Mouse (Mus musculus): Measurements from ENCODE around the gene Kctd5. TPM values are rescaled to one million over a fixed set of nuclear protein-coding genes. Genes with fewer than 3 reads are reported as not detected.

Kctd5 gene
- total and polyA plus RNA-seq, 2 experiments from 2014 or later = 23.9 to 39.5 TPM

DNA sequence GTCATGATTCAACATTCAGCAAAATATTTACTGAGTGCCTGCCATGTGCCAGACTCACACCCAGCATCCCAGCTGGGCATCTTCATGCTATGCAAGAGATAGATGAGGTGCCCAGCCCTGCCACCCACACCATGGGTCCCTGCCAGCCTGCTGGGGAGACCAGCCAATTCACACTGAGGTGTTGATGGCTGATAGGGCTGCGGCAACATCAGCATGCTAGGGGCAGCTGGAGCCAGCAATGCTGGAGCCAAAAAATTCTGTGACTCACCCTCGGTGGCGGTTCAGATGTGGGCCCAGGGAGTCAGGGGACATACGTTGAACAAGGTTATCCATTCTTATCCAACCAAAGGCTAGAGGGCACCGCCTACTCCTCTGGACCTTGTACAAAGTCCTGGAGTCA lies 72.9 kb downstream of the Kctd5 start:
- no peaks in the 10 kb centered on the region for H3K27me3 ChIP-seq (ENCODE audit: control insufficient read depth, insufficient read depth, low read length)
- ATAC-seq (ENCODE audit: insufficient read depth, low read depth) = peak; percentile 89
- peaks cover 9% of the 10 kb centered on the region for H3K4me1 ChIP-seq (ENCODE audit: control insufficient read depth, insufficient read depth)
- peak; percentile 84 for DNase-seq (ENCODE audit: low spot score)
- no peak overlapping the region for H3K4me3 ChIP-seq (ENCODE audit: low read depth, low read length)
- H3K36me3 ChIP-seq (replicated peaks; ENCODE audit: control insufficient read depth, insufficient read depth, low read length) = no peaks in the 10 kb centered on the region
- TF ChIP-seq EP300 (IDR thresholded peaks at IDR 0.05; ENCODE audit: low read depth) (peak; percentile 88), CTCF (IDR thresholded peaks at IDR 0.05; ENCODE audit: low read depth) (no peak)
- 9% methylated on average over 5 of the region's 5 CpGs for WGBS
- H3K27ac ChIP-seq (ENCODE audit: low read depth) = peak overlapping the region; percentile 70
- no peaks in the 10 kb centered on the region for H3K9me3 ChIP-seq (replicated peaks; ENCODE audit: control insufficient read depth, low read length)
- H3K9ac ChIP-seq (replicated peaks; ENCODE audit: low read depth, low read length) = no peak overlapping the region
- no peak overlapping the region for H3K4me2 ChIP-seq (ENCODE audit: low read depth, low read length)

DNA sequence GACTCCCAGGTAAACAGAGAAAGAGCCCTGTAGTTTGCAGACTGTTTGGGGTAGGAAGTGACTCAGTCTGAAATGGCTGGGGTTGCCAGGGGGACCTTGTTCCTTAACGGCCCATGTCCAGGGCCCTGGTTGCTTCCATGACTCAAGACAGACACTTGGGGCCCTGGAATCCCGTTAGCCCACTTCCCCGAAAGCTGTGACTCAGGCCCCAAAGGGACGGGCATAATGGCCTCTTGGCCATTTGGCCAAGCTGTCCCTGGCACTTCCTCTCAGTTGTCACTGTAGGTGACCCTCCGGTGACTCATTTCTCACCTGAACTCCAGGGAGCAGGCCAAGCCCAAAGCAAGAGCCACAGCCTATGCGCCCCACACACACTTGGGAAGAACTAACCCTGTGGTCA lies 74.9 kb downstream of the Kctd5 start:
- Histone ChIP-seq H3K36me3 (replicated peaks; ENCODE audit: control insufficient read depth, insufficient read depth, low read length) (no peaks in the 10 kb centered on the region), H3K27ac (ENCODE audit: low read depth) (no peak overlapping the region), H3K4me1 (ENCODE audit: control insufficient read depth, insufficient read depth) (peaks cover 9% of the 10 kb centered on the region), H3K4me3 (ENCODE audit: low read depth, low read length) (no peak overlapping the region), H3K9me3 (replicated peaks; ENCODE audit: control insufficient read depth, low read length) (no peaks in the 10 kb centered on the region), H3K4me2 (ENCODE audit: low read depth, low read length) (no peak overlapping the region), H3K27me3 (ENCODE audit: control insufficient read depth, insufficient read depth, low read length) (0 out of 2 replicates have a peak, but pooled peaks cover 3% of the 10 kb centered on the region), H3K9ac (replicated peaks; ENCODE audit: low read depth, low read length) (no peak overlapping the region)
- ATAC-seq (ENCODE audit: insufficient read depth, low read depth) (no peak), DNase-seq (ENCODE audit: low spot score) (no peak)
- 65% methylated on average over 6 of the region's 6 CpGs for WGBS
- TF ChIP-seq EP300 (IDR thresholded peaks at IDR 0.05; ENCODE audit: low read depth) = no peak
- no peak for TF ChIP-seq CTCF (IDR thresholded peaks at IDR 0.05; ENCODE audit: low read depth)

DNA sequence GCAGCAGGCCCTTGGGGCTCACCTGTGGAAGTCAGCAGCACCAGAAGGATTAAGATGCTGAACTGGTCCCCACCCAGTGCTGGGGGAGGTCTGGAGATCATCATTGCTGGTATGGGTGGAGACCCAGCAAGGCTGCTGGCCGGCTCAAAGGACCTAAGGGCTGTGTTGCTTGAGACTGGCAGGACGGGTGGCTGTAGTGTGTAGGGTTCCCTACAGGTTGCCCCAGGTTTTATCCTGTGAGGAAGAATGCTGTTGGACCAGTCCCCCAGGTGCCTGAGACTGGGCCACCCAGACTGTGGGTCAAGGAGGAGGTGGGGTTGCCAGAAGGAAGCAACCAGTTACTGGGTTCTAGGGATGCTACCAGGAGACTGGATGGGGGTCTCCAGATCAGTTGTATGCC lies 75.4 kb downstream of the Kctd5 start, which contains the start of gene Prss22:
Gene Prss22, minus strand, starts transcription at position 200 of the 400 bp plus-strand sequence.
- Histone ChIP-seq H3K27ac (ENCODE audit: low read depth) (no peak within 1 kb of the TSS), H3K4me2 (ENCODE audit: low read depth, low read length) (no peak within 1 kb of the TSS), H3K9me3 (replicated peaks; ENCODE audit: control insufficient read depth, low read length) (no peaks in the 10 kb centered on the region), H3K4me1 (ENCODE audit: control insufficient read depth, insufficient read depth) (peaks cover 9% of the 10 kb centered on the region), H3K9ac (replicated peaks; ENCODE audit: low read depth, low read length) (no peak within 1 kb of the TSS), H3K36me3 (replicated peaks; ENCODE audit: control insufficient read depth, insufficient read depth, low read length) (no peaks in the 10 kb centered on the region), H3K4me3 (ENCODE audit: low read depth, low read length) (no peak within 1 kb of the TSS), H3K27me3 (ENCODE audit: control insufficient read depth, insufficient read depth, low read length) (0 out of 2 replicates have a peak, but pooled peaks cover 3% of the 10 kb centered on the region)
- 66% methylated on average over 2 of the region's 2 CpGs for WGBS
- DNase-seq (ENCODE audit: low spot score) (no peak), ATAC-seq (ENCODE audit: insufficient read depth, low read depth) (no peak)
- no peak for TF ChIP-seq CTCF (IDR thresholded peaks at IDR 0.05; ENCODE audit: low read depth)

Small RNAs within 50 kb of the gene (microRNA-seq; reads per million reads assigned to microRNA genes)
- gene Gm27700 = not detected

Other genes starting within 250 kb of the Kctd5 start
- gene Elob, start 244.3 kb downstream of the Kctd5 start, total RNA-seq (2014; rRNA removed; ENCODE audit: low replicate concordance) = 767 and 972 TPM in 2 replicates
- 1,036 and 1,119 TPM in 2 replicates for gene Elob, start 244.3 kb downstream of the Kctd5 start, polyA plus RNA-seq (2015; fragmentation: Nextera tagmentation; extraction: Ambion mirVana)
- gene Prss33, start 237.4 kb downstream of the Kctd5 start, total RNA-seq (2014; rRNA removed; ENCODE audit: low replicate concordance) = not detected in 2 replicates
- gene Prss33, start 237.4 kb downstream of the Kctd5 start, polyA plus RNA-seq (2015; fragmentation: Nextera tagmentation; extraction: Ambion mirVana) = not detected in 2 replicates
- gene Prss32, start 229.6 kb downstream of the Kctd5 start, total RNA-seq (2014; rRNA removed; ENCODE audit: low replicate concordance) = not detected in 2 replicates
- gene Prss32, start 229.6 kb downstream of the Kctd5 start, polyA plus RNA-seq (2015; fragmentation: Nextera tagmentation; extraction: Ambion mirVana) = not detected in 2 replicates
- gene Prss41, start 229.3 kb downstream of the Kctd5 start, total RNA-seq (2014; rRNA removed; ENCODE audit: low replicate concordance) = not detected in 2 replicates
- gene Prss41, start 229.3 kb downstream of the Kctd5 start, polyA plus RNA-seq (2015; fragmentation: Nextera tagmentation; extraction: Ambion mirVana) = not detected in 2 replicates
- gene Prss21, start 205.4 kb downstream of the Kctd5 start, total RNA-seq (2014; rRNA removed; ENCODE audit: low replicate concordance) = not detected in 2 replicates
- gene Prss21, start 205.4 kb downstream of the Kctd5 start, polyA plus RNA-seq (2015; fragmentation: Nextera tagmentation; extraction: Ambion mirVana) = not detected in 2 replicates
- not detected in 2 replicates for gene Dcpp1, start 192.6 kb downstream of the Kctd5 start, total RNA-seq (2014; rRNA removed; ENCODE audit: low replicate concordance)
- gene Dcpp1, start 192.6 kb downstream of the Kctd5 start, polyA plus RNA-seq (2015; fragmentation: Nextera tagmentation; extraction: Ambion mirVana) = not detected in 2 replicates
- gene Dcpp2, start 192.6 kb downstream of the Kctd5 start, total RNA-seq (2014; rRNA removed; ENCODE audit: low replicate concordance) = not detected in 2 replicates
- gene Dcpp2, start 192.6 kb downstream of the Kctd5 start, polyA plus RNA-seq (2015; fragmentation: Nextera tagmentation; extraction: Ambion mirVana) = not detected in 2 replicates
- gene Dcpp3, start 156.0 kb downstream of the Kctd5 start, total RNA-seq (2014; rRNA removed; ENCODE audit: low replicate concordance) = not detected in 2 replicates
- not detected in 2 replicates for gene Dcpp3, start 156.0 kb downstream of the Kctd5 start, polyA plus RNA-seq (2015; fragmentation: Nextera tagmentation; extraction: Ambion mirVana)
- gene Sbp, start 131.8 kb downstream of the Kctd5 start, total RNA-seq (2014; rRNA removed; ENCODE audit: low replicate concordance) = not detected in 2 replicates
- gene Sbp, start 131.8 kb downstream of the Kctd5 start, polyA plus RNA-seq (2015; fragmentation: Nextera tagmentation; extraction: Ambion mirVana) = not detected in 2 replicates
- not detected in 2 replicates for gene Sbpl, start 118.2 kb downstream of the Kctd5 start, total RNA-seq (2014; rRNA removed; ENCODE audit: low replicate concordance)
- not detected in 2 replicates for gene Sbpl, start 118.2 kb downstream of the Kctd5 start, polyA plus RNA-seq (2015; fragmentation: Nextera tagmentation; extraction: Ambion mirVana)
- not detected in 2 replicates for gene Prss30, start 92.9 kb downstream of the Kctd5 start, total RNA-seq (2014; rRNA removed; ENCODE audit: low replicate concordance)
- not detected in 2 replicates for gene Prss30, start 92.9 kb downstream of the Kctd5 start, polyA plus RNA-seq (2015; fragmentation: Nextera tagmentation; extraction: Ambion mirVana)
- 0.15 TPM in 1 of 2 replicates, not detected in the other for gene Prss22, start 75.4 kb downstream of the Kctd5 start, total RNA-seq (2014; rRNA removed; ENCODE audit: low replicate concordance)
- not detected in 2 replicates for gene Prss22, start 75.4 kb downstream of the Kctd5 start, polyA plus RNA-seq (2015; fragmentation: Nextera tagmentation; extraction: Ambion mirVana)
- gene Prss27, start 35.3 kb downstream of the Kctd5 start, total RNA-seq (2014; rRNA removed; ENCODE audit: low replicate concordance) = 0.99 and 1.1 TPM in 2 replicates
- not detected in 2 replicates for gene Prss27, start 35.3 kb downstream of the Kctd5 start, polyA plus RNA-seq (2015; fragmentation: Nextera tagmentation; extraction: Ambion mirVana)
- gene Pdpk1, start 77.4 kb upstream of the Kctd5 start, total RNA-seq (2014; rRNA removed; ENCODE audit: low replicate concordance) = 36.6 and 43.2 TPM in 2 replicates
- 31.7 and 35.4 TPM in 2 replicates for gene Pdpk1, start 77.4 kb upstream of the Kctd5 start, polyA plus RNA-seq (2015; fragmentation: Nextera tagmentation; extraction: Ambion mirVana)
- gene Amdhd2, start 90.3 kb upstream of the Kctd5 start, total RNA-seq (2014; rRNA removed; ENCODE audit: low replicate concordance) = 33.7 and 34.4 TPM in 2 replicates
- 24.4 and 28.0 TPM in 2 replicates for gene Amdhd2, start 90.3 kb upstream of the Kctd5 start, polyA plus RNA-seq (2015; fragmentation: Nextera tagmentation; extraction: Ambion mirVana)
- gene Atp6v0c, start 96.2 kb upstream of the Kctd5 start, total RNA-seq (2014; rRNA removed; ENCODE audit: low replicate concordance) = 238 and 355 TPM in 2 replicates
- 552 and 570 TPM in 2 replicates for gene Atp6v0c, start 96.2 kb upstream of the Kctd5 start, polyA plus RNA-seq (2015; fragmentation: Nextera tagmentation; extraction: Ambion mirVana)
- 9.1 and 19.3 TPM in 2 replicates for gene Tbc1d24, start 132.1 kb upstream of the Kctd5 start, total RNA-seq (2014; rRNA removed; ENCODE audit: low replicate concordance)
- 2.8 and 2.9 TPM in 2 replicates for gene Tbc1d24, start 132.1 kb upstream of the Kctd5 start, polyA plus RNA-seq (2015; fragmentation: Nextera tagmentation; extraction: Ambion mirVana)
- gene Ntn3, start 136.0 kb upstream of the Kctd5 start, total RNA-seq (2014; rRNA removed; ENCODE audit: low replicate concordance) = 5.1 and 7.3 TPM in 2 replicates
- gene Ntn3, start 136.0 kb upstream of the Kctd5 start, polyA plus RNA-seq (2015; fragmentation: Nextera tagmentation; extraction: Ambion mirVana) = 0.59 and 0.74 TPM in 2 replicates
- gene Tedc2, start 147.4 kb upstream of the Kctd5 start, total RNA-seq (2014; rRNA removed; ENCODE audit: low replicate concordance) = 12.7 and 13.6 TPM in 2 replicates
- gene Tedc2, start 147.4 kb upstream of the Kctd5 start, polyA plus RNA-seq (2015; fragmentation: Nextera tagmentation; extraction: Ambion mirVana) = 3.1 and 4.2 TPM in 2 replicates
- 12.4 and 13.8 TPM in 2 replicates for gene Ccnf, start 178.0 kb upstream of the Kctd5 start, total RNA-seq (2014; rRNA removed; ENCODE audit: low replicate concordance)
- gene Ccnf, start 178.0 kb upstream of the Kctd5 start, polyA plus RNA-seq (2015; fragmentation: Nextera tagmentation; extraction: Ambion mirVana) = 7.2 and 7.5 TPM in 2 replicates

All from heart, postnatal 0 days (tissue).